Mouse (Mus musculus): ENCODE data around the gene Clec2g. TPM values are rescaled to one million over a fixed set of nuclear protein-coding genes. Genes with fewer than 3 reads are reported as not detected.
"Not testable (repeated sequence)": the region's sequence is repeated elsewhere in the genome, so short reads cannot be mapped to it uniquely, and the experiment has no call there.

The Clec2g gene
- 1 to 10 TPM in 2 of 3 experiments, under 1 TPM in 1; 0.95 to 5.0 (median 1.1) TPM for polyA plus RNA-seq (2017; shearing (Covaris generic))

DNA sequence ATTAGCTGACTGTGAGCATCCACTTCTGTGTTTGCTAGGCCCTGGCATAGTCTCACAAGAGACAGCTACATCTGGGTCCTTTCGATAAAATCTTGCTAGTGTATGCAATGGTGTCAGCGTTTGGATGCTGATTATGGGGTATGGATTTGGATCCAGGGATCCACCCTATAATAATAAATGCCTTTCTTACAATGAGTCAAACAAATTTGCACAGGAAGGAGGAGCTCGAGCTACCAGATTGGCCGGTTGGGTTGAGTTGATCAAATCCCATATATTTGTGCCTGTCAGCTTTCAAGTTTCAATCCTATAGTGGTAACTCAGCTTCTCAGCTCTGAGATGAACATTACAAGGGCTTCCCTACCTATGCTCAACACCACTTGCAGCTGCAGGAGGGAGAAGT is at the start of gene Clec2g:
Gene Clec2g, plus strand, starts transcription at position 301 of the 400 bp plus-strand sequence.
- not testable (repeated sequence) for ATAC-seq

DNA sequence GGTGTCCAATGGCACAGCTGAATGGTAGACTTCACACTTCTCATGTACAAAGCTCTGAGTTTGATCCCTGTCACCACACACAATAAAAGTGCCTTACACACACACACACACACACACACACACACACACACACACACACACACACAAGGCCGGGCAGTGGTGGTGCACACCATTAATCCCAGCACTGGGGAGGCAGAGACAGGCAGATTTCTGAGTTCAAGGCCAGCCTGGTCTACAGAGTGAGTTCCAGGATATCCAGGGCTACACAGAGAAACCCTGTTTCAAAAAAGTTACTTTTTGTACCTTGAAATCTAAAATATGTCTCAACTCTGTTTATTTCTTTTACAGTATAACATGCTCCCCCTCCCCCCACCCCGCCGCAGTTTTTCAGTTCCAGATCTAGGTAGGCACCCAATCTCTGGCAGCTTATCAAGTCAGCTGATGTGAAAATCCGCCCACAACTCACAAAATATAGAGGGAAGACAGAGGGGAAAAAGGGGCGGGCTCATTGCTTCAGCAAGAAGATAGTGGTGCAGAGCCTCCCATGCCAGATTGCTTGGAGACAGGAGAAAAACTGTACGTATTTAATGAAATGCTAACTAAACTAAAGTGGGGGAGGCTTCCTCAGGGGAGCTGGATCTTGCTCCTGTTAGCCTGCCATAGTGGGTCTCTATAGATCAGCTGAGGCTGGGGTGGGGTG is 46.9 kb upstream of the Clec2g start, which contains the start of gene Clec2i:
Gene Clec2i, plus strand, starts transcription at position 498 of the 700 bp plus-strand sequence.
- ATAC-seq = peak; percentile 72

DNA sequence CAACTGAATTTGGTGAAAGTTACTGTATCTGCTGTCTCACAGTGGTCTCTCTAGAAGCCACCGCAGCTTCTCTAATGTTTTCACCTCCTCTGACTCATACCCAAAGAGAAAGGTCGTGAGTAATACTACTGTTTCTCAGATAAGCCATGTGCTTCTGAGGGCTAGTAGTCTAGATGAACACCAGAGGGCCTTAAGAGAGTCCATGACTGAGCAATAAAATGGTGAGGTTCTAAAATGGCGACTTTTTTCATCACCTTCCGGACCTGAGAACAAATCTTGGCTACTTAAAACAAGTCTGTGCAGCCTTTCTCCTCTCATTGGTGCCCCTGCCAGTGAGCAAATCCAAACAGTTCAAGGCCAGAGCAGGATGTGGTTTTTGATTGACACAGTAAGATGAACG is 45.3 kb upstream of the Clec2g start:
- peak; percentile 84 for ATAC-seq

DNA sequence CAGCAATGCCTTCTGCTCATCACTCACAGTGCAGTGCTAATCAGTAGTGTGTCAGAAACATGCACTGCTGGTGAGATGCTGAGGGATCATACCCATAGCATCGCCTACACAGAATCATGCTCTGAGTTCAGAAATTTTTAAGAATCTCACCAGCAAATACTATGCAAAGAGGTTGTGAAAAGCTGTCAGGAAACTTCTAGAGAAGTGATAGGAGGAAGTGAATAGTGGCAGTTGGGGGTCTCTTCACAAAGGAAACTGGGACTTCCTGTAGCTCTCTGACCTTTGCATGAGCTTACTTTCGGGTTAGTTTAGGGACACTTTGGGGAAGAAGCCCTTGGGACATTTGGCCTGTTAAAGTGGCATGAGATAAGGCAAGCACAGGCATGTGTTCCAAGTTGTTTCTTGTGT is 43.2 kb upstream of the Clec2g start, which contains the start of gene BC035044:
Gene BC035044, minus strand, starts transcription at position 179 of the 408 bp plus-strand sequence.
- no peak for ATAC-seq

DNA sequence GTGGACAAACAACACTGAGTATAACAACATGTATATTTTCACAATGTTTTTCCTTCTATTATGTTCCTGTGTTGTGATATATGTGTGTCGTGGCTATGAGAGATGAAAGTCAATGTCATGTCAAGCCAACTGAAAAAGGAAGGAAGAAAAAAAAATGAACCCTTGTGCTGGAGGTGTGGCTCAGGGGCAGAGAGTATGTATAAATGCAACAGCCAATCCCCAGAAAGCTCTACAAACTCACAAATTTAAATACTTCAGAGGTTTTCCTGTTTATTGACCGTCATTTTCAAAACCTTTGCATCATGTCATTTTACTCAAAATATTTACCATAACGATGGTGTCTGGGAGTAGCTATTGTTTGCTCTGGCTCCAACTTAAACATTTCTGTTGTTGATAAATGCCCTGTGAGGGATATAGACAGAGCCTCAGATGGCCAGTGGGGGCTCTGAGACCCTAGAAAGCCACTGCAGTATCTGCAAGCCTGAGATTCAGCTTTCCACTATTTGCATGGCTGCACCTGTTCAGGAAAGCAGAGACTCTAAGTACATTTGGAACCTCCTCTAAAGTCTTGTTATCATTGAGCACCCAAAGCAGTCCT is 38.7 kb upstream of the Clec2g start:
- ATAC-seq = no peak

DNA sequence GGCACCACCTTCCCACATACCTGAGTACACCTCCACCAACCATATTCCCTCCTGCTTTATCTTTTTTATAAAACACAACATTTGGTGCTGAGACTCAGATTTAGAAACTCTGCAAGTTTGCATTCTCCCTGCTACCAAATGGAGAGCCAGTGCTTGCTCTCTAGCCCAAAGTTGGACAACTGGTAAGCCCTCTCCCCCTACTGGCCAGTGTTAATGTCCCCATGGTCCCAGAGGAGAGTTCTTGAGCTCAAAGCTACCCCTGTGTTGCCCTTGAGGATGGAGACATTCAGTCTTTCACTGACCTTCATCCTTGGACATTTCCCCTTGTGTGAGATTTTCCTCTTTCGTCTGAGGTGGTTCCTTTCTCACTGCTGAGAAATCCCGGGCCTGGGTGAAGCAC is 34.1 kb upstream of the Clec2g start:
- no peak for ATAC-seq

DNA sequence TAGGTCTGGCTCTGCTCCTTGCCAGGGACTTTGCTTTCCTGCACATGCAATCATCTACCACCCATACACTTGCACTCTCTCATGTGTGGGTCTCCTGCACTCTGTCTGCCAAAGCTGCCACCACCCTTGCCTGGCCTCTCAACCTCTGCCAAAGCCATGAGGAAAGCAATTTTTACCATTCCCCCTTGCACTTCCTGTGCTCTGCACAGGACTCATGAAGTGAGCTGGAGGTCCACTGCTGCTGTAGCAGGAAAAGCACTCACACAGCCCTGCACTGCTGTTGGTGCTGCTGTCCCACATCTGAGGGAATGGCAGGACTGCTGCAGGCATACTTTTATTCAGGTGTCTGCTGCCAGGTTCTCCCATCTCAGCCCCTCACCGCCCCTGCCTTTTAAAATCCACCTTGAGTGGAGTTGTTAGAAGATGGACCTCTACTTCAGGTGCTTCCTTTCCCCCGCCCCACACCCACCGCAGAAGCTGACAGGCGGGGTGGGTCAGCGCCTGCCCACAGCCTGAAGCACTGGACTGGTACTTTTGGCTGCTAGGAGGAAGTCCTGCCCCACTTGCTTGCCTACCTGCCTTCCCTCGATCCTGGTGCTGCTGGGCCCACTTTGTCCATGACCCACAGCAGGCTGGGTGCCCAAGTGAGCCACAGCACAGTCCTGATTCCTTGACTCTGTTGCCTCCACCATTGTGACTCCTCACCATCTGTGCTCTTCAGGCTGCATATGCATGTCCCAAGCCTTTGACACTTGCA is 33.2 kb upstream of the Clec2g start:
- not testable (repeated sequence) for ATAC-seq

DNA sequence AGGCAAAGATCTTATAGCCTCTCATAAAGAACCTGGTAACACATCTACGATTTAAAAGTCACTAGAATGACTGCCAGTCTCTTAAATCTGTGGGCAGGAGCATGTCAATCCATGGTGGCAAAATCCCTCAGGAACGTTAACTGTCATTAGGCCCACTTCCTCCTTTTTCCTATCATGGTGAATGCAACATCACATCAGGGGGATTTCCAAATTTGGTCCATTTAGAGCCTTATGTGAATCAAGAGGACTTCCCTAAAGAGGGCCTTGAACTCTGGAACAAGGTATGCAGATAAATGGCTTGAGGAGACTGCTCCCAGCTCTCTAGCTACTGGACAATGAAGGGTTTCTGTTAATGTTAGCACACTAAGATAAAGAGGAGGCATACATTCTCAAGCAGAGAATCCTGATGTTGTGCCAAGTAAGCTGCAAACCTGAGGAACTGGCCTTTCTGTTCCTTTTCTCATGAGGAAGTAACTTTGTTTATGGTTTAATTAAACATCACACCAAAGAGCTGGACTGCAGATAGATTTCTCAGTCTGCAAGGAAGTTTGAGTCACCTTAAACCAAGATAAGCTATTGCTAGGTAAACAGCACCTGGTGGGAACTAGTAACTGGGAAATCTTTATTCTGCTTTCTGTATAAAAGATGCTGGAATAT is 20.5 kb upstream of the Clec2g start:
- ATAC-seq = no peak

DNA sequence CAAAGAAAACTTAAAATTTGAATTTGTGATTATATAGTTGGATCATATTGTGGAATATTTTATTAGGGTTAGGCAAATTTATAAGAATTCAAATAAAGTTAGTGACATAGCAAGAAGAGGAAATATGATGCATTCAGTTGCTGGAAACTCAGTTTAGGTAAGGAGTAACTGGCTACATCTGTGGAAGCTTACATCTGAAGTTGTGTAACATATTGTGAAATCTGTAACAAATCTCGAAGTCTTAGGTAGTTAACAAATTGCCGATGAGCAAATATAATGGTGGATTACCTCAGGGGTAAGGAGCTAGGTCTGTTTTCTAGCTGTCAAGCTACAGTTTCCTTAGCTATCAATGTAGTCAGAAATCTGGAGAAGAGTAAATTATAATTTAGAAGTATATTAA is 16.9 kb upstream of the Clec2g start:
- ATAC-seq = no peak

DNA sequence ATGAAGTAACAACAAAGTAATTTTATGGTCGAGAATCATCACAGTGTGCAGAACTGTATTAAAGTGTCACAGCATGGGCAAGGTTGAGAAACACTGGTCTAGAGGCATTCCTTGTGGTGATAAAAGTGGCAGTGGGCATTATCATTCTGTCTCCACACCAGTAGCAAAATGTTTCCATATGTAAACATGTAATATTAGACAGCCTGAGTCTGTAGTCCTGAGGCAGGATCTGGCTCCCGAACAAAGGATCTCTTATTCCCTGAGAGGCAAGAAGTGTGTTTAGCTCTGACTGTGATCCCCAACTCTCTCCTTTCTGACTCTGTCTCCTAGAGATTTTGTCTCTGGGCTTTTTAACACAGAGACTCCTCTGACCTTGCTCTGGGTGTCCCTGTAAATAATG is 1.1 kb upstream of the Clec2g start:
- ATAC-seq = no peak

DNA sequence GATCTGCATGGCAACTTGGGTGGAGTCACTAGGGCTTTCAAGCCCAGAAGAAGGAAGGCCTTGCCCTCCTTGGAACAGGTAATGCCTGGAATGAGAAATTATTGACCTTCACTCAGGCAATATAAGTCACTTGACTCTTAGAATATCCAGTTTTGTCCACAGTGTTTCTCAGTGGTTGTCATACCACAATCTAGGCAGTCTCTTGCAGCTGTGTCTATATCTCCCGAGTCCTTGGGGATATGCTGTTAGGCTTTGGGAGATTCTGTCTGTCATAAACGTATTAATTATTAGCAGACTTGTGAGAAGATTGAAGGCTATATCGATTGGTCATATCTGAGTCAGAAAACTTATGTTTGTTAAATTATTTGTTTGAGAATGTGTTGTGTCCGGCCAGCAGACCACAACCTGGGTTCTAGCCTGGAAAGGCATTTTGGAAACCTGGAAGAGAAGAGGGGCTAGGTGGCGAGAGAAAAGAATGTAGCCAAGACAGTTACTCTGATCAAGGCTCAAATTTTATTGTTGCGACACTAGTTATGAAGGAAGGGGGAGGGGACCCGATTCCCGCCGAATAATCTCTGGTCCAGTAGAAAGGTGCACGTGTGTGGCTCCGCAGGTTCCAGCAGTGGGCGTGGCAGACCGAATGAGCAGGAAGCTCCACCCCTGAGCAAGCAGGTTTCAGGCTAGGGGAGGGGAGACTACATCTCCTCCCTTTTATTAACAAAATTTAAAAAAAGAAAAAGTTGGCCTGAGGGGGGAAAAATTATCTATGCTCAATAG is 1.9 kb downstream of the Clec2g start:
- ATAC-seq = not testable (repeated sequence)

DNA sequence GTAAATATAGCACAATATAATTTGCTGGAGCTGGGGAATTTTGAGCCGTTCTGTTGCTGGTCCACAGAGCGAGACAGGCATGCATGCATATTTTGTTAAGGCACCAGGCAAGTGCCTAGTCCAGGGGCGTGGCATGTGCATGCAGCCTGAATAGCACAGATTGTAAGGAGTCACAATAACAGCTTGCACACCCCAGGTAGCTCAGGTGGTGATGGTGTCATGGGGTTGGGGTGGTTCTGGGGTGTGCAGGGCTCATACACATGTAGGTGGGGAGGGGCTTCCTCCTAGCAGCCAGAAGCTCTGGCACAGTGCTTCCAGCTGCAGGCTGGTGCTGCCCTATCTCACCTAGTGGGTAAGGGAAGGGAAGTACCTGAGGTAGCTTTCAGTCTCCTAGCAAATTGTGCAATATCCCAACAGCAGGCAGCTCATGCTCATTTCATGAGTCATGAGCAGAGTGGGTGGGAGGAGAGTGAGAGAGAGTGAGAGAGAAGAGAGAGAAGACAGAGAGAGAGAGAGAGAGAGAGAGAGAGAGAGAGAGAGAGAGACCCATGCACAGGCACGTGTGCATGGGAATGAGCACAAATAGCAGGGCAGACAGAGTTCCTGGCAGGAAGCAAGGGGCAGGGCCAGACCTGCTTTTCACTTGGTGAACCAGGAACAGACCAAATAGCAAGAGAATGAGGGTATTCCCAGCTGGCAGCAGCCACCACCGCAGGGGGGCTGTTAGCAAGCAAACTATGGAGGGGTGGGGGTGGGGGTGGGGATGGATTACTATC is 7.7 kb downstream of the Clec2g start:
- no peak for ATAC-seq

DNA sequence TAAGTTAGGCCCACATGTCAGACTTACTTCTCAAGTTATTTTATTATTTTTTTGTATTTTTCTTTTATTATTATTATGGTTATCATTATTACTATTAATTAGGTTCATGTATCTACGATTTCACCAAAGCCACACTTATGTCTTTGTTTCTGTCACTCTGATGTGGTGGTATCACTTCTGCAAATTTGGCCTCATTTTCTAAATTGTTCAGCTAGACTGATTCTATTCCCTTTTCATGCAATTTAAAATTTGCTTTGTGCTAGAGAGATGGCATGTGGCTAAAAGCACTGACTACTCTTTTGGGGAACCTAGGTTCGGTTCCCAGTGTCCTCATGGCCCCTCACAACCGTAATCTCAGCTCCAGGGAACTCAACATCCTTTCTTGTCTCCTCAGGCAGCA is 11.4 kb downstream of the Clec2g start:
- ATAC-seq = no peak

DNA sequence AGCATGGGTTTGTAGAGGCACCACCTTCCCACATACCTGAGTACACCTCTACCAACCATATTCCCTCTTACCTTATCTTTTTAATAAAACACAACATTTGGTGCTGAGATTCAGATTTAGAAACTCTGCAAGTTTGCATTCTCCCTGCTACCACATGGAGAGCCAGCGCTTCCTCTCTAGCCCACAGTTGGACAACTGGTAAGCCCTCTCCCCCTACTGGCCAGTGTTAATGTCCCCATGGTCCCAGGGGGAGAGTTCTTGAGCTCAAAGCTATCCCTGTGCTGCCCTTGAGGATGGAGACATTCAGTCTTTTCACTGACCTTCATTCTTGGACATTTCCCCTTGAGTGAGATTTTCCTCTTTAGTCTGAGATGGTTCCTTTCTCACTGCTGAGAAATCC is 26.9 kb downstream of the Clec2g start:
- no peak for ATAC-seq

DNA sequence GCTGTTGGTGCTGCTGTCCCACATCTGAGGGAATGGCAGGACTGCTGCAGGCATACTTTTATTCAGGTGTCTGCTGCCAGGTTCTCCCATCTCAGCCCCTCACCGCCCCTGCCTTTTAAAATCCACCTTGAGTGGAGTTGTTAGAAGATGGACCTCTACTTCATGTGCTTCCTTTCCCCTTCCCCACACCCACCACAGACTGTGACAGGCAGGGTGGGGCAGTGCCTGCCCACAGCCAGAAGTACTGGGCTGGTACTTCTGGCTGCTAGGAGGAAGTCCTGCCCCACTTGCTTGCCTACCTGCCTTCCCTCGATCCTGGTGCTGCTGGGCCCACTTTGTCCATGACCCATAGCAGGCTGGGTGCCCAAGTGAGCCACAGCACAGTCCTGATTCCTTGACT is 27.9 kb downstream of the Clec2g start:
- not testable (repeated sequence) for ATAC-seq

DNA sequence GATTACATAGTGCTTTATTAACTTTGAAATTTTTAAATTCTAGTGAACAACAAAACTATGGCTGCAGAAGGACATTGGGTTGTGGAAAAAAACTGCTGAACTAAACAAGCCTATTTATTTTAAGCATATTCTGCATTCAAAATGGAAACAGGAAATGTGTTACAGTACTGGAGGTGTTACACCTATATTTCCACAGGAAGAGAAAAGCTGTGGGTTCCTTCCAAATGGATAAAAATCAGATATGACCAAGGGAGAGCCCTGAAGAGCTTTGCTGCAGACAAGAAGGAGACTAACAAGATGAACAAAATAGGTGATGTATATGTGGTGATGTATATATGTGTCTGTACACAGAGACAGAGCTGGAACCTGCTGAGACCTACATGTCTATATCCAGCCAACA is 30.3 kb downstream of the Clec2g start:
- ATAC-seq = peak; percentile 69

DNA sequence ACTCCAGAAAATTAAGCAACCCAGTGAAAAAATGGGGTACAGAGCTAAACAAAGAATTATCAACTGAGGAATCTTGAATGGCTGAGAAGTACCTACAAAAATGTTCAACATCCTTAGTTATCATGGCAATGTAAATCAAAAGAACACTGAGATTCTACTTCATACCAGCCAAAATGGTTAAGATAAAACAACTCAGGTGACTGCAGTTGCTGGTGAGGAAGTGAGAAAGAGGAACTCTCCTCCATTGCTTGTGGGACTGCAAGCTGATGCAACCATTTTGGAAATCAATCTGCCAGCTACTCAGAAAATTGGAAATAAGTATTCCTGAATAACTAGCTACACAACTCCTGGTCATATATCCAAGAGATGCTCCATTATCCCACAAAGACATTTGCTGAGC is 34.3 kb downstream of the Clec2g start:
- ATAC-seq = no peak

DNA sequence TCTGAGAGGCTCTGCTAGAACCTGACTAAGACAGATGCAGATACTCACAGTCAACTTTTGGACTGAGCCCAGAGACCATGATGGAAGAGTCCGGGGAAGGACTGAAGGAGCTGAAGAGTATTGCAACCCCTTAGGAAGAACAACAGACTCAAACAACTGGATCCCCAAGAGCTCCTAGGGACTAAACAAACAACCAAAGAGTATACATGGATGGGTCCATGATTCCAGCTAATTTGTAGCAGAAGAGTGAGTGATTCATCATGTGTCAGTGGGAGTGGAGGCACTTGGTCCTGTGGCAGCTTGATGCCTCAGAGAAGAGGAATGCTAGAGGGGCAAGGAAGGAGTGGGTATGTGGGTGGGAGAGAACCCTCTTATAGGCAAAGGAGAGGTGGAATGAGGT is 35.6 kb downstream of the Clec2g start:
- ATAC-seq = no peak

DNA sequence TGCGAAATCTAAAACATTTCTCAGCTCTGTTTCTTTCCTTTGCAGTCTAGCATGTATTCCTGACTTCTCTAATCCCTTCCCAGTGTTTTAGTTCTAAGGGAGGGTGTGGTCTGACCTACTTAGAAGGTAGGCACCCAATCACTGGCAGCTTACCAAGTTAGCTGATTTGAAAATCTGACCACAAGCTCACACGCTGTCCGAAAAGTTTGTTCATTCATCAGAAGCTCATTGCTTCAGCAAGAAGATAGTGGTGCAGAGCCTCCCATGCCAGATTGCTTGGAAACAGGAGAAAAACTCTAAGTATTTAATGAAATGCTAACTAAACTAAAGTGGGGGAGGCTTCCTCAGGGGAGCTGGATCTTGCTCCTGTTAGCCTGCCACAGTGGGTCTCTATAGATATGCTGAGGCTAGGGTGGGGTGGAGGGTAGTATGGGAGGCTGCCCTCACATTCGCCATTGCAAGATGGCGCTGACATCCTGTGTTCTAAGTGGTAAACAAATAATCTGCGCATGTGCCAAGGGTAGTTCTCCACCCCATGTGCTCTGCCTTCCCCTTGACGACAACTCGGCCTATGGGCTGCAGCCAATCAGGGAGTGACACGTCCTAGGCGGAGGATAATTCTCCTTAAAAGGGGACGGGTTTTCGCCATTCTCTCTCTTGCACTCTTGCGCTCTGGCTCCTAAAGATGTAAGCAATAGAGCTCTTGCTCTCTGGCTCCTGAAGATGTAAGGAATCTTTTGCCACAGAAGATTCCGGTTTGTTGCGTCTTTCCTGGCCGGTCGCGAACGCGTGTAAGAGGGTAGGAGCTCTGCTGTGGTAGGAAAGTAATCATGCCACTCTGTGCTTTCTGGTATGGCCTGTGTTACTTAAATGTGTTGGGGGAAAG is 36.6 kb downstream of the Clec2g start:
- not testable (repeated sequence) for ATAC-seq

DNA sequence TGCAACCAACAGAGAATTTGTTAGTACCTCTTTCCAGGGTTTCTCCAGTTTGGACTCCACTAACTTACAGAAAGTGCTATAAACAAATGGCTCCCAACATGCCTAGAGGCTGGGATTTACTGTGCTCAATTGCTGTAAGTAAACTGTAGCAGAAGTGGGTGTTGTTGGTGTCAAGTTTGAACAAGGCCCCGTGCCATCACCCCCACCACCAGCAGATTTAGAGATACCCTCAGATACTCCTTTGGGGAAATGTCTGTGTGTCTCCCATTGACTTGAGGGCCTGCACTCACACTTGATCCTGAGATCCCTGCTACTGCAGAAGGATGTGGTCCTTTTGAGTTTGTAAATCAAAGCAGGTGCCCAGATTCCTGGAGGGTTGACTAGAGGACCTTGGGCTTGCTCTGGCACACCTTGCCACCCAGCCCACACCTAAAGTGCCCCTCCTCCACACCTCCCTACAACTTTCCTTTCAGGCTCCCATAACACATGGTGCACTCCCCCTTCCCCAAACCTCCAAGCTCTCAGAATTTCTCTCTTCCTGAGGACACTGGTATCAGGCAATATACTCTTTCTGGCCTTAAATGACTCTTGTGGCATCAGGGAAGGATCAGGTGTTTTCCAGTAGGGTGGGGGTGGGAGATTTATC is 37.3 kb downstream of the Clec2g start:
- ATAC-seq = no peak
